ENCODE assay signal across 8 mouse cellular contexts in the genomic region with DNA sequence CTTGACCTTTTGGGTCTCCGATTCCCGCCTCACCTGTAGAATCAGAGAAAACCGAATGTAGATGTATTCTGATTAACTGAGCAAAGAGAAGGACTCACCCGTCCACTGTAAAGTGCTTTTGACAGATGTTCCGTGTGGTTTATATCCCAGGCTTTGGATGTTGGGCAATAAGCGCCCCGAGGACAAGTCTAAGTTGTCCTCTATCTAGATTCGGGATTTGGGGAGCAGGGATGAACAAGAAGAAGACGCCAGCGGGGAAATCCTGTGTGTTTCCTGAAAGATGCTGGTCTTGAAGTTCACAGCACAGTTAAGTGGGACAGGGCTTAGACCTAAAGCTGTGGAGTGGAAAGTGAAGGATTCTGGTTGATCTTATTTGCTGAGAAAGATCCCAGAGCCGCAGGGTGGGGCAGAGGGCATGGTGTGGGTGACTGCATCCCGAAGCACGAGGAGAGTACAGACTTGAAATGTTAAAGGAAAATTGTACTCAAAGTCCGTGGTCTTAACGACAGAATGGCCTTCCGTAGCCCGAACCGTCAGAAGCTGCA. TPM values are rescaled to one million over a fixed set of nuclear protein-coding genes. Genes with fewer than 3 reads are reported as not detected.
DNase-seq lines count a peak whose midpoint lies in the region; ATAC-seq lines count a peak whose summit lies in the region.

No protein-coding gene starts in this region.

- H3K27ac ChIP-seq in lung, embryonic 15.5 days: 0 out of 2 replicates have a peak overlapping the region, but pooled peaks have one; percentile 83
- no peak overlapping the region for H3K27ac ChIP-seq in limb, embryonic 12.5 days
- H3K27ac ChIP-seq in stomach, embryonic 14.5 days (ENCODE audit: low read length): no peak overlapping the region

- peak overlapping the region; percentile 85 for H3K4me3 ChIP-seq in lung, embryonic 15.5 days
- peak overlapping the region; percentile 81 for H3K4me3 ChIP-seq in limb, embryonic 12.5 days (replicated peaks)
- peak overlapping the region; percentile 48 for H3K4me3 ChIP-seq in stomach, embryonic 14.5 days (ENCODE audit: low read depth, low read length)

- 4% methylated on average over 18 of the region's 18 CpGs for WGBS in lung, embryonic 15.5 days
- 4% methylated on average over 18 of the region's 18 CpGs for WGBS in limb, embryonic 12.5 days
- WGBS in stomach, embryonic 14.5 days: 6% methylated on average over 18 of the region's 18 CpGs

- no peaks in the 10 kb centered on the region for H3K9me3 ChIP-seq in lung, embryonic 15.5 days
- no peaks in the 10 kb centered on the region for H3K9me3 ChIP-seq in limb, embryonic 12.5 days
- no peaks in the 10 kb centered on the region for H3K9me3 ChIP-seq in stomach, embryonic 14.5 days (ENCODE audit: control insufficient read depth, low read depth, low read length)

- peak; percentile 46 for DNase-seq in cerebellum, adult 11-12 months
- no peak for DNase-seq in cerebellum, postnatal 10 days
- DNase-seq in lung, postnatal 4 days: no peak
- DNase-seq in adrenal gland, postnatal 4 days (ENCODE audit: low spot score in 2 of 2): no peak

- no peaks in the 10 kb centered on the region for H3K36me3 ChIP-seq in lung, embryonic 15.5 days
- H3K36me3 ChIP-seq in limb, embryonic 12.5 days: no peaks in the 10 kb centered on the region
- no peaks in the 10 kb centered on the region for H3K36me3 ChIP-seq in stomach, embryonic 14.5 days (ENCODE audit: control insufficient read depth, insufficient read depth, low read length)

- peak overlapping the region; percentile 81 for H3K9ac ChIP-seq in lung, embryonic 15.5 days
- H3K9ac ChIP-seq in limb, embryonic 12.5 days (replicated peaks): no peak overlapping the region
- no peak overlapping the region for H3K9ac ChIP-seq in stomach, embryonic 14.5 days (replicated peaks; ENCODE audit: low read depth, low read length)

- ATAC-seq in lung, embryonic 15.5 days (ENCODE audit: borderline replicate concordance, extremely low read depth, low FRiP score, low TSS enrichment): no peak
- no peak for ATAC-seq in limb, embryonic 12.5 days (ENCODE audit: insufficient number of reproducible peaks, insufficient read depth, low FRiP score, low TSS enrichment, low read depth)
- no peak for ATAC-seq in stomach, embryonic 14.5 days (ENCODE audit: insufficient number of reproducible peaks, insufficient read depth, low FRiP score, low read depth)
- no peak for ATAC-seq in CD4-positive, CD25-positive, alpha-beta regulatory T cell, adult 4 months

- H3K27me3 ChIP-seq in lung, embryonic 15.5 days: peaks cover 30% of the 10 kb centered on the region
- H3K27me3 ChIP-seq in limb, embryonic 12.5 days: peaks cover 41% of the 10 kb centered on the region
- no peaks in the 10 kb centered on the region for H3K27me3 ChIP-seq in stomach, embryonic 14.5 days (ENCODE audit: control insufficient read depth, insufficient read depth, low read length)

- H3K4me2 ChIP-seq in lung, embryonic 15.5 days: peak overlapping the region; percentile 98
- H3K4me2 ChIP-seq in limb, embryonic 12.5 days: peak overlapping the region; percentile 94
- peak overlapping the region; percentile 80 for H3K4me2 ChIP-seq in stomach, embryonic 14.5 days (replicated peaks; ENCODE audit: low read depth, low read length)

- peaks cover 40% of the 10 kb centered on the region for H3K4me1 ChIP-seq in lung, embryonic 15.5 days
- peaks cover 35% of the 10 kb centered on the region for H3K4me1 ChIP-seq in limb, embryonic 12.5 days (replicated peaks)
- H3K4me1 ChIP-seq in stomach, embryonic 14.5 days (ENCODE audit: control insufficient read depth, insufficient read depth, low read length): peaks cover 20% of the 10 kb centered on the region

RNA-seq across cellular contexts. Expression of a gene that starts 1.0 kb away (rescaled TPM):
- polyA plus RNA-seq in lung, embryonic 15.5 days (2015; fragmentation: Nextera tagmentation; extraction: Ambion mirVana): 7.9 and 10.4 TPM in 2 replicates
- 4.8 and 5.3 TPM in 2 replicates for polyA plus RNA-seq in limb, embryonic 12.5 days (2016; fragmentation: Nextera tagmentation; extraction: Ambion mirVana)
- polyA plus RNA-seq in stomach, embryonic 14.5 days (2014; fragmentation: Nextera tagmentation; extraction: Ambion mirVana): 13.2 and 14.7 TPM in 2 replicates
- polyA plus RNA-seq in CD4-positive, CD25-positive, alpha-beta regulatory T cell, adult 4 months (2017; shearing (Covaris generic)): under 1 TPM in 1 of 2 experiments, not detected in 1; 0.28 TPM
- total RNA-seq in adrenal gland, postnatal 4 days (2021): 10 to 100 TPM; 20.5 to 21.7 TPM
